Mouse (Mus musculus): ENCODE data around the gene 4933405L10Rik.

4933405L10Rik gene

DNA sequence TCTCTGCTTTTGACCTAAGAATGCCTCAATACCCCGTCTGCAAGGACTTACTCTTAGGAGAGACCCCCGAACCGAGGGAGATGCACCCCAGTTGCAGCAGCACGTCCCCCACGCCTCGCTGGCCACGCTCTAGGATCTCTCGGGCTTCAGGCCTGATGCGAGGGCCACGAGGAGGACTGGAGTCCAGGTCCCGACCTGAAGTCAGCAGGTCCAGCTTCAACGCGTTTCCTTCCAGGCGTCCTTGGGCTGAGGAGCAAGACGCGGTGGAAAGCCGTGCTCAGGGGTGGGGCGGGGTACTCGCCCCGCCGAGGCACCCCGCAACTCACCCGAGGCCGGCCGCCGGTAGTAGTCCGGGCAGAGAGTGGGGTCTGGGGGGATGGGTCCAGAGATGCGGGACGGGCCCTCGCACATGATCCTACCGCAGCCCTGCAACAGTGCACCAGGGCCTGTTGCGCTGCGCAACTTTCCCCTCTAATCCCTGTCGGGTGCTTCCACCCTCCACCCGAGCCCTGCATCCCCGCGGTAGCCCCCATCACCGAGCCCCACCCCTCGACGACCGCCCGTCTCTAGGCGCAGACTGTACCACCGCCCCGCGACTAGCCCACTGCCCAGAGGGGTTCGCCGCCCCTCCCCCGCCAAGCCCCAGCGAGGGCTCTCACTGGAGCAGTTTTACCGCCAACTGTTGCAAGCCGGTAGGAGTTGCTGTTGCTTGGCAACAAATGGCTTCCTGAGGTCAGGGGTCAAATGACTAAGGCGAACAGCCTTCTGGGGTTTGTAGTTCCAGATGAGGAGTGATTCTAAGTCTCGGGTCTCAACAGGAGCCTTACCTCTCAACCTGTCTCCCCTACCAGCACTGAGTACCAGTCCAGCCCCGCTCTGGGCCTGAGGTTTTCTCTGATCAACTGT lies at the start of gene 4933405L10Rik, which contains the start of gene Enkd1:
Gene 4933405L10Rik (plus strand): TSS at position 158 of the 906 bp plus-strand sequence.
Gene Enkd1 (minus strand): TSS at position 713 of the 906 bp plus-strand sequence.
- peak; percentile 53 to 66 for DNase-seq (ENCODE audit: low read depth in 1 of 2, low spot score in 2 of 2)

DNA sequence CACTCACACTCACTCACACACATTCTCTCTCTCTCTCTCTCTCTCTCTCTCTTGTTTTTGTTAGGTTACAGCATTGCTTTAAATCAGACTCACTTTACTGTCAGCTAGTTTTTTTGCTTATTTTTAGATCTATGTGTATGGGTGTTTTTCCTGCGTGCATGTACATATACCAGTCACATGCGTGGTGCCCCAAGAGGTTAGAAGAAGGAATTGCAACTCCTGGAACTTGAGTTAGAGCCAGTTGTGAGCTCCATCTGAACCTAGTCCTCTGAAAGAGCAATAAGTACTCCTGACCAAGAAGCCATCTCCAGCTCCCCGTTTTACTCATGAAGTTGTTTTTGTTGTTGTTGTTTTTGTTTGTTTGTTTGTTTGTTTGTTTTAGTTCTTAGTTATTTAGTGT lies 46.3 kb upstream of the 4933405L10Rik start:
- no peak for DNase-seq (ENCODE audit: low read depth in 1 of 2, low spot score in 2 of 2)

DNA sequence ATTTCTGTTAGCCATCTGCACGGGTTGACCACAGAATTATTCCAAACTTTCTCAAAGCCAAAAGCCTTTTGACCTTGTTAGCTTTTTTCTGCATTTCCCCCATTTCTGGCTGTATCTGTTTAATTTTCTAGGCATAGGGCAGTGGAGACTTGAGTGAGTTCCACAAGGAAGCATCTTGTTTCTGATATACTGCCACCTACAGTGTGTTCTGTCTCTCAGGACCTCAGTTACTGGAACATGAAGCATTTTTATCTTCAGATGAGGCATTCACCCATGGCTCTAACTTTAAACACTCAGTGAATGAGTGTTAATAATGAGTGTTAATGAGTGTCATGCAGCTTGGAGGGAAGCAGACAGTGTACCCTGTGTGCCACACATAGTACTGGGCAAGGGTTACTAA lies 29.6 kb upstream of the 4933405L10Rik start:
- DNase-seq (ENCODE audit: low read depth in 1 of 2, low spot score in 2 of 2), result no peak

DNA sequence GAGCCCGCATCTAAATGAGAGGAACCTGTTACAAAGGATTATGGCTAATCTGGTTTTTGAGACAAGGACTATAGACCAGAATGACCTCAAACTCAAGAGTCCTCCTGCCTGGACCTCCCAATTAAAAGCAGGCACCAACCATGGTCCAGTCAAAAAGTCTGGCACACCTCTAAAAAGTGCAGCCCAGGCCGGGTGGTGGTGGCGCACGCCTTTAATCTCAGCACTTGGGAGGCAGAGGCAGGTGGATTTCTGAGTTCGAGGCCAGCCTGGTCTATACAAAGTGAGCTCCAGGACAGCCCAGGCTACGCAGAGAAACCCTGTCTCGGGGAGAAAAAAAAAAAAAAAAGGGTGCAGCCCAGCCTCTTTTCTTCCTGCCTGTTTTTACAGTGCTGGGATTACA lies 22.1 kb upstream of the 4933405L10Rik start:
- DNase-seq (ENCODE audit: low read depth in 1 of 2, low spot score in 2 of 2), result no peak

DNA sequence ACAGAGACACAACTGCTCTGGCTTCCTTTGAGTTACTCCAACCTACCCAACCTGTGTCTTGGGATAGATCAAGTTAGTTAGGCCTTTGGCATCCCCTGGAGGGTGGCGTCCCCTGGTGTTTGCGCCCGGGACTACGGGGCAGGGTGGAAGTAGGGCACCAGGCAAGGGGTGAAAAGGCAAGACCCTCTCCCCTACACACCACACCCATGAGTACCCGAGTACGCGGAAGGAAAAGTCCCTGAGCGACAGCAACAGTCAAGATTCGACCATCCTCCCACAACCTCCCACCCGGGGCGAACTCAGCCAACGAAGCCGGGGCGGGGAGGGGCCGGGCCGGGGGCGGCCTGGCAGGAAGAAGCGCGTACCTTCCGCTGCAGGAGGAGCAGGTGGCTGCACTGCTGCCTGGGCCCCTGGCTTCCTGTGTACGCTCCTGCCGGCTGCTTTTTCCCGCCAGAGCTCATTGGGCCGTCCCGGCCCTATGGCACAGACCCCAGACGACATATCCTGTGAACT lies 21.6 kb upstream of the 4933405L10Rik start, which contains the start of gene Carmil2:
Gene Carmil2 (plus strand): TSS at position 479 of the 513 bp plus-strand sequence.
- DNase-seq (ENCODE audit: low read depth in 1 of 2, low spot score in 2 of 2), result peak in 1 of 2 experiments; percentile 47

DNA sequence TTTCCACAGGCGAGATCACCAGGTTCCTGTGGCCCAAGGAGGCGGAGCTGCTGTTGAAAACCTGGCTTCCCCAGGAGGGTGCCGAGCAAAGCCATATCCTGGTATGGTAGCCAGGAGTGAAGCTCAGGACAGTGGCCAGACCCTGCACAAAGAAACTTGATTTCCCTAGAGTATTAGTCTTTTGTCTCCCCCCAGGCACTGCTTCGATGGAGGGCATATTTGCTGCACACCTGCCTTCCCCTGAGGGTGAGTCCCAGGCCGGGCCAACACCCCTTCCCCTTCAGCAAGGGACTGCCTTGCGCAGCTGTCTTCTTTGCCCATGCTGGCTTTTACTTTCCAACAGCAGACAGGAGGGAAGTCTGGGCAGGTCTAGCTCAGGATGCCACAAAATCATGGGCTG lies 20.9 kb upstream of the 4933405L10Rik start:
- DNase-seq (ENCODE audit: low read depth in 1 of 2, low spot score in 2 of 2), result no peak

DNA sequence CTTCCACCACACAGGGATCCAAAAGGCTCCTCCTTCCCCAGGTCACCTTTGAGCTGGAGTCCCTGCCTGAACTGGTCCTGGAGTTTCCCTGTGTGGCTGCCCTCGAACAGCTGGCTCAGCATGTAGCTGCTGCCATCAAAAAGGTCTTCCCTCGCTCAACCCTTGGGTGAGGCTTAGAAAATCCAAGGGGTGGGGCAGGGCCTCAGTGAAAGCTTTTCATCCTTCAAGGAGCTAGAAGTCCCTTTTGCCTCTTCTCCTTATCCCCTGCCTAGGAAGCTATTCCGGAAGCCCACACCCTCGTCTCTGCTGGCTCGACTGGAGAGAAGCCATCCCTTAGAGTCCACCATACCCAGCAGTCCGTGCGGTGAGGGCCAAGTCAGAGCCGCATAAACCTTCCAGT lies 19.9 kb upstream of the 4933405L10Rik start:
- DNase-seq (ENCODE audit: low read depth in 1 of 2, low spot score in 2 of 2), result no peak

DNA sequence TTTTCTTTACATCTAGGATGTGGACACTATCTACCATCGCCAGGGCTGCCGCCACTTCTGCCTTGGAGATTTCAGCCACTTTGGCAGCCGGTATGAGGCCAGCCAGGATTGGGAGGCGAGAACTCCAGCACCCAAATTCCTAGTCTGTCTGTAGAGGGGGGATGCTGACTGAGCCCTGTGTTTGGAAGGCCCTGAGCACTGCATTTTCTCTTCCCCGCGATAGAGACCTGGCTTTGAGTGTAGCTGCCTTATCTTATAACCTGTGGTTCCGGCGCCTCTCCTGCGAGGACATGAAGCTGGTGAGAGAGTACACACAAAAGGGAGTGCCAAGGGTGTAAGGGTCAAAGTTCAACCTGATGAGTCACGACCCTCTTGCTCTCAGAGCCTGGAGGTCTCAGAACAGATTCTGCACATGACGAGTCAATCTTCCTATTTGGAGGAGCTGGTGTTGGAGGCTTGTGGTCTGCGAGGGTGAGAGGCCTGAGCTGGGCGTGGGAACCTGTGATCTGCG lies 19.2 kb upstream of the 4933405L10Rik start:
- DNase-seq (ENCODE audit: low read depth in 1 of 2, low spot score in 2 of 2), result no peak

DNA sequence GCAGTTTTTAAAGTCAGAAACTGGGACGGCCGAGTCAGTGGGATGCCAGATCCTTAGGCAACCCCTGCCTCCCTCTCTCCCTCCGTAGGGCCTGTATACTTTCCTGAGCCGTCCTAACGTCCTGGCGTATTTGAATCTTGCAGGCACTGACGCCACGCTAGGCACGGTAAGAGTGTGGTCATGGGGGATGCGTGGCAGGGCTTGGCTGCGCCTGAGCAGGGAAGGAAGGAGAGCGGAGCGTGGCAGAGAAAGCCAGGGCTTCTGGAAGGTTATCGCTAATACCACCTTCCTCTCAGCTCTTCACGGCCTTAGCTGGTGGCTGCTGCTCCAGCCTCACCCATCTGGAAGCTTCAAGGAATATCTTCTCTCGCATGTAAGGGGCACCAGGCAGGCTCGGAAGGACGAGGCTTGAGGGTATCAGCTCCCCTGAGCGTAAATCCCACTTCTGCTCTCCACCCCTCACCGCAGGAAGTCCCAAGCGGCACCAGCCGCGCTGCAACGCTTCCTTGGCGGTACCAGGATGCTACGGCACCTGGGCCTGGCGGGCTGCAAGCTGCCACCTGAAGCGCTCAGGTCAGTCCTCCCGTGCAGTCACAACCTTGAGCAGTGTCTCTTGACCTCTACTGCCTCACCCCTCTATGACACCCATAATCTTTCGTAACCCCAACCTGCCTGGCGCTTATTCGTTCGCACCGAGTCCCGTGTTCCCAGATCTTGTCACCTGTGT lies 18.0 kb upstream of the 4933405L10Rik start:
- DNase-seq (ENCODE audit: low read depth in 1 of 2, low spot score in 2 of 2), result no peak

DNA sequence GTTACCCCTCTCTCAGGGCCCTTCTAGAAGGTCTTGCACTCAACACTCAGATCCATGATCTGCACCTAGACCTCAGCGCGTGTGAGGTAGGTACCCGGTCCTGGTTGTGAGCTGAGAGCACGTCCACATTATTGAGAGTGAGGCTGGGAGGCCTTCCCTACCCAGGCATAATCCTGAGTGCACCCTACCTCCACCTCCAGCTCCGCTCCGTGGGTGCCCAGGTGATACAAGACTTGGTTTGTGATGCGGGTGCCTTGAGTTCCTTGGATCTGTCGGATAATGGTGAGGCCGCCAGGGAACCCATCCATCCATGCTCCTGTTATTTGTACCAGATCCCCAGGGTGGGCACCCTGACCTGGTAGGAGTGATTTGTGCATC lies 17.5 kb upstream of the 4933405L10Rik start:
- DNase-seq (ENCODE audit: low read depth in 1 of 2, low spot score in 2 of 2), result no peak

DNA sequence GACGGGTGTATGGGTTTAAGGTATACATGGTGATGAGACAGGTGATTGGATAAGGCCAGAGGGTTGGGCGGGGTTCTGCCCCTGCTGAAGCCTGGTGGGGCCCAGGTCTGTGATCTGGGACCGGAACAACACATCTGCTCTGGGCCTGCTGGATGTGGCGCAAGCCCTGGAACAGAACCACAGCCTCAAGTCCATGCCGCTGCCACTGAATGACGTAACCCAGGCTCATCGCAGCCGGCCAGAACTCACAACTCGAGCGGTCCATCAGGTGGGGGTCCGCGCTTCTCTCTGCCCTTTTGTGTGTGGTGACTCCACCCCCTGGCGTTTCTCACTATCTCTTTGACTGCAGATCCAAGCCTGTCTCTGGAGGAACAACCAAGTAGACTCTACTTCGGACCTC lies 16.5 kb upstream of the 4933405L10Rik start:
- DNase-seq (ENCODE audit: low read depth in 1 of 2, low spot score in 2 of 2), result no peak

DNA sequence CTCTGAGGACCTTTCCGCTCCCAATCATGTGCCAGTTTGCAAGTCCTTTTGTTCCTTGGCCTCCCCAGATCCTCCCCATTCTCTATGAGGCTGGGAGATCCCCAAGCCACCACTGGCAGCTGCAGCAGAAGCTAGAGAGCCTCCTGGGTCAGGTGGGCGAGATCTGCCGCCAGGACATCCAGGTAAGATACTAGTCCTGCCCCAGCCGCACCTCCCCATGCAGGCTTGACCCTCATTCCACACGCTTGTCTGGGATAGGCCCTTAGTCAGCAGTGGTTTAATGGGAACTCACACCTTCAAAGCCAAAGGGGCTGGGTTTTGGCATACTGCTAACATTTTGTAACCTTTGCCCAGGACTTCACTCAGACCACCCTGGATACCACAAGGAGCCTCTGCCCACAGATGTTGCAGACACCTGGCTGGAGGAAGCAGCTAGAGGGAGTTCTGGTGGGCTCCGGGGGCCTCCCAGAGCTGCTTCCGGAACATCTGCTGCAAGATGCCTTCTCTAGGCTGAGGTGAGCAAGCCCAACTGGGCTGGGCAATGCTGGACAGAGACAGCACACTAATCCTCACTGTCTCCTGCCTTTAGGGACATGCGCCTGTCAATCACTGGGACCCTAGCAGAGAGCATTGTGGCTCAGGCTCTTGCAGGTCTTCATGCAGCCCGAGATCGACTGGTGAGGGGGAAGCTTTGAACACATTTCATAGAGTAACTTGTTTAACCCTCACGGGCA lies 14.8 kb upstream of the 4933405L10Rik start:
- no peak for DNase-seq (ENCODE audit: low read depth in 1 of 2, low spot score in 2 of 2)

DNA sequence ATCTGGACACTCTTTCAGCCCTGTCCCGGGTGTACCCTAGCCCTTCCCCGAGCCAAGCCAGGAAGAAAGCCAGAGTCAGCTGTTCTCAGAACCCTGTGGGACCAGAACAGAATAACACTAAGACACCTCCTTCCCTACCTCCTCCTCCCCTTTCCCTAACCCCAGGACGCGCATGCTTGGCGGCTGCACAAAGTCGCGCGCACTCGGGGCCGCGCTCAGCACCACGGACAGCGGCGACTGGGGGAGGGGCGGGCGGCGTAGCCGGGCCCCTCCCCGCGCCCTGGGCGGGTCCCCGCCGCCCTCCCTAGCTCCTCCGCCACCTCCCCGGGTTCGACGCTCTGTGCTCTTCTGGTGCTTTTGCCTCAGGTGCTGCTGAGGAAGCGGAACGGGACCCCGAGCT lies 13.8 kb upstream of the 4933405L10Rik start:
- DNase-seq (ENCODE audit: low read depth in 1 of 2, low spot score in 2 of 2), result no peak

DNA sequence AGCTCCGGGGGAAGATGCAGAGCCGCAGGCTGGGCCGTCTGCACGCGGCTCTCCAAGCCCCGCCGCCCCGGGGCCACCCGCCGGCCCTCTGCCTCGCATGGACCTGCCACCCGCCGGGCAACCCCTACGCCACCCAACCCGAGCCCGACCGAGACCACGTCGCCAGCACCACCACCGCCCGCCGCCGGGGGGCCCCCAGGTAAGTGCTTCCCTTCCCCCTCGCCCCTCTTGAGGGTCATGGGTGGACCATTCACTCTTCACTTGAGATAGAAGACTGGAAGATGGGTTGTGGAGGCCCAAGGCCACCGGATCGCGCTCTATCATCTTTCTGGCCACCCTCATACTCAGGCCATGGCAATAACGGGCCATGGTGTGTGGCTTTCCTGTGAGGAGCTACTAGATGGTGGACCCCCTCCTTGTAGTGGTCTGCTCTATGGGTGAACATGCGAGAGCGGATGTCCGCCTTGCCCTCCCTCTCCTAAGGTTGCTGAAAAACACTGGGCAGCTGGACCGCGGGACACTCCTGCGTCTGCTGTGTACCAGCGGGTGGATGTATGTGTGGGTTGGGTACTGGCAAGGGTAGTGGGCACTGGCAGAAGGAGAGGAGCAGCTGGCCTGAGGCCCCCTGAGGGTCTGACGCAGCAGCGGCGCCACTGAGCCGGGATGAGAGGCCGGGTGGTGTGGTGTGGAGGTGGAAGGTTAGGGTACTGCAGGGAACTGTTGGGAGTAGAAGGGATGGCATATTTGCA lies 13.2 kb upstream of the 4933405L10Rik start:
- DNase-seq (ENCODE audit: low read depth in 1 of 2, low spot score in 2 of 2), result no peak

DNA sequence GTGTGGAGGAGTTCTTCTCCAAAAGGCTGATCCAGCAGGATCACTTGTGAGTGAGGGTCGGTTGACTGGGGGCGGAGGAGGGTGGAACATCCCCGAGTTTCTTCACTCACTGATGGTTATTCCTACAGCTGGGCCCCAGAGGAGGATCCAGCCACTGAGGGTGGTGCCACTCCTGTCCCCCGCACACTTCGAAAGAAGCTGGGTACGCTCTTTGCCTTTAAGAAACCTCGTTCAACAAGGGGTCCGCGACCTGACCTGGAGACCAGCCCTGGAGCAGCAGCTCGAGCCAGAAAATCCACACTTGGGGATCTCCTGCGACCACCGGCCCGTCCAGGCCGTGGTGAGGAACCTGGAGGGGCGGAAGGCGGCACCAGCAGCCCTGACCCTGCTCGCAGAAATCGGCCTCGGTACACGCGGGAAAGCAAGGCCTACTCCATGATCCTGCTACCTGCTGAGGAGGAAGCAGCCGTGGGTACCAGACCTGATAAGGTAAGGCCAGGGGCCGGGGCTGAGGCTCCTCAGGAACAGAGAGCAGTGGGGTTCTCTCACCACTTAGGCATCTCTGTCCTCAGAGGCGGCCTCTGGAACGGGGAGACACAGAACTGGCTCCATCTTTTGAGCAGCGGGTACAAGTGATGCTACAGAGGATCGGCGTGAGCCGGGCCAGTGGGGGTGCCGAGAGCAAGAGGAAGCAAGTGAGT lies 12.2 kb upstream of the 4933405L10Rik start:
- no peak for DNase-seq (ENCODE audit: low read depth in 1 of 2, low spot score in 2 of 2)

DNA sequence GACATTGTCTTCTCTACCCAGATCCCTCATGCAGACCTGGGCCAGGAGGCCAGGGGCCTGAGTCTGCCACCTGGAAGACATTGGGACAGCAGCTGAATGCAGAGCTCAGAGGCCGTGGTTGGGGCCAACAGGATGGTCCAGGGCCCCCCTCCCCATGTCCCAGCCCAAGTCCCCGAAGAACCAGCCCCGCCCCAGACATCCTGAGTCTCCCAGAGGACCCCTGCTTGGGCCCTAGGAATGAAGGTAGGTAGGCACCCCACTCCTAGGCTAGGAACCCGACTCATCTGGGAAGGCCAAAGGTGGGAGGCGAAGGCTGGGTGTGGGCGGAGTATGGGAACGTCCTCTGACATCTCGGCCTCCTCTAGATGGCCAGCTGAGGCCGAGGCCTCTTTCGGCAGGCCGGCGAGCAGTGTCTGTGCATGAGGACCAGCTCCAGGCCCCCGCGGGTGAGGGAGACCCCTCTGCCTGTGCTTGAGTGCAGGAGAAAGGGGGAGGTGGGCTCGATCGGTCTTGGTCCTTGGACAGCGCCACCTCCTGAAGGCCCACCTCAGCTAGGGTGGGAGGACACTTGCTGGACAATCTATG lies 10.2 kb upstream of the 4933405L10Rik start:
- DNase-seq (ENCODE audit: low read depth in 1 of 2, low spot score in 2 of 2), result no peak

DNA sequence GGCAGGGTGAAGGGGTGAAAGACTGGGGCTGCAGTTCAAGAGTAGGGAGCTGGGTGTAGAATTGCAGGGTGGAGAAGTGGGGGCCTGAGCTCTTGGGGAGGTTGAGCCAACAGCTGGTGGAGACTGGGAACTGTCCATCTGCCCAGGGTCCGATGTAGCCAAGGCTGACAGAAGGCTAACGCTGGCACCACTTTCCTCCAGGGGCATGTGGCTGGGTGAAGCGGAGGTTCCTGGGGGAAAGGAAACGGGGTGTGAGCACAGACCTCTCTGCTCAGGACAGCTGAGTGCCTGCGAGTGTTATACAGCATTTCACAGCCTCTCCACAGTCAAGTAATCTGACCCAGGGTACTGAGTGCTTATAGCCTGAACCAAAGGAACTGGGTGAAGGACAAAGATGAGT lies 8.7 kb upstream of the 4933405L10Rik start:
- DNase-seq (ENCODE audit: low read depth in 1 of 2, low spot score in 2 of 2), result no peak

DNA sequence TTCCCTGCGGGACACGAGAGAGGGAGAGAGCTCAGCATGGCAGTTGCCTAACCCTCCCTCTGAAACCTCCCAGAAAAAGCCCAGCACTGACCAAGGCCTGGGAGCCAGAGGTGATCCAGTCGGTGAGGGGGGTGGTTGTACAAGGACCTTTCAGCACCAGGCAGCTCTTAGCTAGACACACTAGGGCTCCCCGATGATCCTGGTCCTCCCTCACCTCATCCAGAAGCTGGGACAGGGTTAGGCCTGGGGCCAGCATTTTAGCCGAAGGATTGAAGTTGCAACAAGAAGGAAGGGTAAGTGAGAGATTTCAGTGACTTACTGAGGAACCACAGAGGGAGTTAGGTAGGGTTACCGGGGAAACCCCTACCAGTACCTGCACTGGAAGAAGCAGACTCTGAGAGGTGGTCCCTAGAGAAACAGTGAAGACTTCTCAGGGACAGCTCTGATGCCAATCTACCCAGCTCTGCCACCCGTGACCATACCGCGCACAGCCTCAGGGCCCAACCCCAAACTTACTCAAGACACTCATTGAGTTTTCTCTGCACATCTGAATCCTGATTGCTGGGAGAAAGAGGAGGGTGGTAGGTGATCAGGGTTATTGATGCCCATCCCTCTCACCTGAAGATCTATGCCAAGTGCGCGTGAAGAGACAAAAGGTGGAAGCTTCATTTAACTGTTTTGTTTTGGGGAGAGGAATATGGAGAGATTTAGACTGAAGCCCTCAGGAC lies 7.8 kb upstream of the 4933405L10Rik start:
- DNase-seq (ENCODE audit: low read depth in 1 of 2, low spot score in 2 of 2), result no peak

DNA sequence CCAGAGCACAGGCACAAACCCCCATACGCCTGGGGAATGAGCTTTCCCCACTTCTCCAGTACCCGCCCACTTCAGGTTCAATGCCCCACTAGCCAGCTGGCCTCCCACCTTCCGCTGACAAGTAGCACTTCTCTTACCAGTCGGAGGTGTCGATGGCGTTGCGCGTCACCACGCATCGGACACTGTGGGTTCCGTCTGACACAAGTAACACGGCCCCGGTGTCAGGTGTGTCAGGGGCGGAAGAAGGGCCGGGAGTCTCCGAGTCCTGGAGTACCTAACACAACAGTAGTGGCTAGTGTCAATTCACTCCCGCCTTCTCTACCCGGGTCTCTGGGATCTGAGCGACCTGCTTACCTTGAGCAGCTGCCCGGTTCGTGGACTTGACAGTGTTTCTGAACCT lies 6.9 kb upstream of the 4933405L10Rik start:
- DNase-seq (ENCODE audit: low read depth in 1 of 2, low spot score in 2 of 2), result peak in 1 of 2 experiments; percentile 29

Measured in monocyte, adult 2 months (primary cell).